Mouse (Mus musculus) myocyte (in vitro differentiated cells): ENCODE measurements at regions not wholly inside any gene's neighbourhood (a gene's known extent, or its start where the extent isn't known, plus 50 kb on each side); places are given as distances from the start of the nearest gene placed in this dataset.
A peak's percentile ranks its signal among the peaks of the same experiment; 100 is the strongest.

Experiments used
- H3K27me3 ChIP-seq: one replicate; pipeline ENCODE4 v1.6.1; 2011; ENCODE audit not compliant: control insufficient read depth, insufficient read depth, insufficient read length
- H3K36me3 ChIP-seq: one replicate; pipeline ENCODE4 v1.6.1; 2011; ENCODE audit not compliant: control insufficient read depth, insufficient read depth
- H3K4me2 ChIP-seq: one replicate; pipeline ENCODE4 v1.6.1; 2011; ENCODE audit warnings: low read depth, control low read depth
- H3K4me3 ChIP-seq: one replicate; pipeline ENCODE4 v1.5.1; 2011; ENCODE audit warnings: mild to moderate bottlenecking, control low read depth, moderate library complexity
- H3K79me2 ChIP-seq: one replicate; pipeline ENCODE4 v1.6.1; 2011; ENCODE audit not compliant: control insufficient read depth, insufficient read depth
- H3ac ChIP-seq: one replicate; pipeline ENCODE4 v1.6.1; 2011; ENCODE audit not compliant: control insufficient read depth, insufficient read length
- CEBPB ChIP-seq: IDR thresholded peaks from 2 replicates; pipeline ENCODE4 v1.6.1; 2011; ENCODE audit warnings: mild to moderate bottlenecking, moderate library complexity; ENCODE audit not compliant: poor library complexity, insufficient read depth, severe bottlenecking
- E2F4 ChIP-seq: IDR thresholded peaks from one replicate; pipeline ENCODE4 v1.6.1; 2011; ENCODE audit warnings: mild to moderate bottlenecking, control low read depth, moderate library complexity; ENCODE audit not compliant: insufficient read depth
- MAX ChIP-seq: IDR thresholded peaks from one replicate; pipeline ENCODE4 v1.6.1; 2011; ENCODE audit warnings: low read depth, mild to moderate bottlenecking, control low read depth
- MYOD1 ChIP-seq, 3 experiments: IDR thresholded peaks; one replicate each; pipeline ENCODE4 v1.6.1; 2011; ENCODE audit warnings: control low read depth in 2 of 3, low read depth in 2 of 3, mild to moderate bottlenecking in 2 of 3, moderate library complexity in 1 of 3; ENCODE audit not compliant: insufficient read length in 2 of 3, control insufficient read depth in 1 of 3
- MYOG ChIP-seq, 3 experiments: IDR thresholded peaks; one replicate each; pipeline ENCODE4 v1.6.1; 2011; ENCODE audit warnings: control low read depth in 2 of 3, low read depth in 2 of 3, mild to moderate bottlenecking in 2 of 3; ENCODE audit not compliant: insufficient read length in 2 of 3, control insufficient read depth in 1 of 3, insufficient read depth in 1 of 3
- POLR2A ChIP-seq: IDR thresholded peaks from one replicate; pipeline ENCODE4 v1.6.1; 2011; ENCODE audit warnings: low read depth, mild to moderate bottlenecking, control low read depth, moderate library complexity; ENCODE audit not compliant: insufficient read length
- POLR2AphosphoS2 ChIP-seq: IDR thresholded peaks from one replicate; pipeline ENCODE4 v1.6.1; 2011; ENCODE audit warnings: low read depth, control low read depth; ENCODE audit not compliant: insufficient read length
- REST ChIP-seq: IDR thresholded peaks from one replicate; pipeline ENCODE4 v1.6.1; 2011; ENCODE audit warnings: mild to moderate bottlenecking, control low read depth, moderate library complexity; ENCODE audit not compliant: insufficient read depth, insufficient read length
- SRF ChIP-seq: IDR thresholded peaks from one replicate; pipeline ENCODE4 v1.6.1; 2011; ENCODE audit warnings: low read depth; ENCODE audit not compliant: control insufficient read depth, insufficient read length
- TCF12 ChIP-seq: IDR thresholded peaks from one replicate; pipeline ENCODE4 v1.6.1; 2011; ENCODE audit warnings: mild to moderate bottlenecking, control low read depth; ENCODE audit not compliant: poor library complexity, insufficient read depth, severe bottlenecking
- TCF3 ChIP-seq: IDR thresholded peaks from one replicate; pipeline ENCODE4 v1.6.1; 2011; ENCODE audit warnings: low read depth, control low read depth; ENCODE audit not compliant: insufficient read length
- USF1 ChIP-seq: IDR thresholded peaks from one replicate; pipeline ENCODE4 v1.6.1; 2011; ENCODE audit warnings: low read depth, mild to moderate bottlenecking, control low read depth, moderate library complexity

GRCm38 (mm10) chr6:117049459-117050010 lies 118.8 kb upstream of the Cxcl12 start:
- Histone ChIP-seq H3K36me3 (no peaks in the 10 kb centered on the region), H3K27me3 (peaks cover 17% of the 10 kb centered on the region), H3ac (no peak overlapping the region), H3K4me2 (no peak overlapping the region), H3K4me3 (no peak overlapping the region), H3K79me2 (no peaks in the 10 kb centered on the region)
- TF ChIP-seq POLR2AphosphoS2, result no peak
- TF ChIP-seq MYOG (IDR thresholded peaks at IDR 0.05; ENCODE audit: control insufficient read depth in 1 of 3, insufficient read depth in 1 of 3, insufficient read length in 2 of 3, low read depth in 2 of 3), result no peak
- no peak for TF ChIP-seq TCF12
- TF ChIP-seq TCF3, result no peak
- no peak for TF ChIP-seq USF1
- no peak for TF ChIP-seq SRF
- TF ChIP-seq E2F4, result no peak
- no peak for TF ChIP-seq MYOD1 (IDR thresholded peaks at IDR 0.05; ENCODE audit: control insufficient read depth in 1 of 3, insufficient read length in 2 of 3, low read depth in 2 of 3)
- TF ChIP-seq MAX, result no peak
- TF ChIP-seq POLR2A, result no peak

GRCm38 (mm10) chr6:117060688-117061087 lies 107.6 kb upstream of the Cxcl12 start:
- Histone ChIP-seq H3K4me3 (no peak overlapping the region), H3K27me3 (peaks cover 6% of the 10 kb centered on the region), H3ac (no peak overlapping the region), H3K36me3 (no peaks in the 10 kb centered on the region), H3K4me2 (no peak overlapping the region), H3K79me2 (no peaks in the 10 kb centered on the region)
- no peak for TF ChIP-seq CEBPB
- TF ChIP-seq REST, result no peak
- no peak for TF ChIP-seq MYOD1 (IDR thresholded peaks at IDR 0.05; ENCODE audit: control insufficient read depth in 1 of 3, insufficient read length in 2 of 3, low read depth in 2 of 3)
- no peak for TF ChIP-seq TCF12
- no peak for TF ChIP-seq TCF3
- TF ChIP-seq POLR2AphosphoS2, result no peak
- TF ChIP-seq POLR2A, result no peak
- no peak for TF ChIP-seq MYOG (IDR thresholded peaks at IDR 0.05; ENCODE audit: control insufficient read depth in 1 of 3, insufficient read depth in 1 of 3, insufficient read length in 2 of 3, low read depth in 2 of 3)
- no peak for TF ChIP-seq USF1
- no peak for TF ChIP-seq MAX
- no peak for TF ChIP-seq E2F4
- no peak for TF ChIP-seq SRF

- H3K79me2 ChIP-seq, result no peaks in the 10 kb centered on the region
- TF ChIP-seq POLR2AphosphoS2 (no peak), TCF12 (no peak), E2F4 (no peak), SRF (no peak), MAX (no peak), MYOG (IDR thresholded peaks at IDR 0.05; ENCODE audit: control insufficient read depth in 1 of 3, insufficient read depth in 1 of 3, insufficient read length in 2 of 3, low read depth in 2 of 3) (no peak), REST (no peak), CEBPB (no peak), USF1 (no peak), POLR2A (no peak), MYOD1 (IDR thresholded peaks at IDR 0.05; ENCODE audit: control insufficient read depth in 1 of 3, insufficient read length in 2 of 3, low read depth in 2 of 3) (no peak), TCF3 (no peak)
- H3K36me3 ChIP-seq, result no peaks in the 10 kb centered on the region
- no peaks in the 10 kb centered on the region for H3K27me3 ChIP-seq
- H3K4me2 ChIP-seq, result no peak overlapping the region
- H3K4me3 ChIP-seq, result no peak overlapping the region
- no peak overlapping the region for H3ac ChIP-seq
Observed at GRCm38 (mm10) chr6:117067541-117068305, 100.6 kb upstream of the Cxcl12 start.

GRCm38 (mm10) chr6:117071311-117071710 lies 97.0 kb upstream of the Cxcl12 start:
- no peak for TF ChIP-seq E2F4
- TF ChIP-seq SRF, result no peak
- no peak for TF ChIP-seq MYOG (IDR thresholded peaks at IDR 0.05; ENCODE audit: control insufficient read depth in 1 of 3, insufficient read depth in 1 of 3, insufficient read length in 2 of 3, low read depth in 2 of 3)
- TF ChIP-seq CEBPB, result no peak
- no peak for TF ChIP-seq TCF3
- TF ChIP-seq POLR2A, result no peak
- no peak for TF ChIP-seq USF1
- TF ChIP-seq POLR2AphosphoS2, result no peak
- TF ChIP-seq REST, result no peak
- no peak for TF ChIP-seq MAX
- Histone ChIP-seq H3K4me2 (peak overlapping the region; percentile 44), H3K79me2 (no peaks in the 10 kb centered on the region), H3K27me3 (no peaks in the 10 kb centered on the region), H3K4me3 (no peak overlapping the region), H3ac (no peak overlapping the region), H3K36me3 (no peaks in the 10 kb centered on the region)
